Mouse (Mus musculus): Measurements from ENCODE around the gene Kcnk13. TPM values are rescaled to one million over a fixed set of nuclear protein-coding genes. Genes with fewer than 3 reads are reported as not detected.

Kcnk13 gene
- polyA plus RNA-seq (2012; rRNA removed) = 0.44 and 0.59 TPM in 2 replicates

DNA sequence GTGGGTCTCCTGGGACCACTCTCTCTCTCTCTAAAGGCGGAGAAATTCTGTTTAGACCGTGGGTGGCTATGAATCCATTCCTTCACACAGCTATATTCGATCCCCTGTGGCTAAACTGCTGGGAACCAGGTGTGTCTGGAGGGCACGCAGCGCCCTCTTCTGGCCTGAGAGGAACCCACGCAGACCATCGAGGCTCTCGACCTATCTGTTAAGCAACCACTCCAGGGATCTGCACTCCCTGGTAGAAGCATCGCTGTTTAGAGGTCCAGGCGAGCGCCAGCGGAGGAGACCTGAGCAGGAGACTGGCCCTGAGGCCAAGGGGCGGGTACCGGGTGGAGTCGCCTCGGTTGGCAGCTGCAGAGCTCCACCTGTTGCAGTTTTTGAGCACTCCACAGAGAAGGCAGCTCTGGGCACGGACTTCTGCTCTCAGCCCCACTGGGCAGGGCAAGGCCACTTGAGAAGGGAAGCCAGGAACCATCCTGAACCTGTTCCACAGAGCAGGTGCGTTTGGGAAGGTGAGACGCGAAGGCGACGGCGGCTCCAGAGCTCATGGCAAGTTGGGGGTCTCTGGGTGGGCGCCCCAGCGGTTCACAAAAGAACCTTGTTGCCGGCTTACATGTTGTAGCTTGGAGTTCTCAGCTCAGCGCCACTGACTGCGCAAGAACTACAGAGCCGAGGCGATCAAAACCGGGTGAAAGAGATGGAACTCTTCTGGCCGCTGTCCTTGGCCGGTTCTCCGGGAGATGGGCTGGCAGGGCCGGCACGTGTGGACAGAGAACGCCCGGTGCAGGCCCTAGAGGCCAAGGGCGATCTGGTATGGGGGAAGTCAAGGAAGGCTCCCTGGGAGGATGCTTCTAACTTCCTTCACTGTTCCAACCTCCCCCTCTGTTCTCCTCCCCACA is at the start of gene Kcnk13:
Gene Kcnk13 (plus strand): TSS at position 199 of the 902 bp plus-strand sequence.

DNA sequence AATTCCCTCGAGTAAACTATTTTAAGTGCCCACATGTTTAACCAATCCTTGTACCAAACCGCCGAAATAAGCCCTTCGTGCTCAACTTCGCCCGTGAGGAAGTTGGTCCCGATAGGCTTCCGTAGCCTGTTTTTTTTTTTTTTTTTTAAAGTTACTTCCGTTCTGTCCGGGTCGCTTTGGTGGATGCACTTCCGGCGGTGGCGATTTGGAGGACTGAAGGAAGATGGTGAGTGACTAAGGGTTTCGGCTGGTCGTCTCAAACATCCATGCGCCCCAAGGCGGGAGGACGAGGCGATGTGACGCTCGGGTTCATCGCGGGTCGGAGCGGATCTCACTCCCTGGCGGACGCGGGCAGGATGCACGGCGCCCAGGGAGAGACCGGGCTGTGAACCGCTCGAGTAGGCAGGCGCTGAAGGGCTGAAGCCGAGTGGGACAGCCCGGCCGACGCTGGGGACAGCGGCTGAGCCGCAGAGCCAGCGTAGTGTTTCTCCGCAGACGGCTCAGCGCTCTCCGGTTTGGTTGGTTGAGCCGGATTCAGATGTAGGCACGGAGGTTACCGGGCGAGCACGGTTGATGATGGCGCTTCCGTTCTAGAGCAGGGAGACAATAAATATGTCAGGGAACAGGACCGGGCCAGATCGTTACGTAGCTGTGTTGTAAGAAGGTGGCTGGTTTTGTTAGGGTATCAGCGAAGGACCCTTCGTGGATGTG is 145.8 kb downstream of the Kcnk13 start, which contains the start of gene Psmc1:
Gene Psmc1 (plus strand): TSS at position 169 of the 711 bp plus-strand sequence.

Other genes with a start within 250 kb of the Kcnk13 start
- 4.9 and 6.9 TPM in 2 replicates for gene Efcab11, start 80.1 kb upstream of the Kcnk13 start, polyA plus RNA-seq (2012; rRNA removed)
- 53.4 and 59.8 TPM in 2 replicates for gene Tdp1, start 80.0 kb upstream of the Kcnk13 start, polyA plus RNA-seq (2012; rRNA removed)
- 143 and 145 TPM in 2 replicates for gene Psmc1, start 145.7 kb downstream of the Kcnk13 start, polyA plus RNA-seq (2012; rRNA removed)
- 15.8 and 17.3 TPM in 2 replicates for gene Nrde2, start 195.2 kb downstream of the Kcnk13 start, polyA plus RNA-seq (2012; rRNA removed)
- gene Calm1, start 234.9 kb downstream of the Kcnk13 start, polyA plus RNA-seq (2012; rRNA removed) = 442 and 496 TPM in 2 replicates